Mouse (Mus musculus): ENCODE results near the gene Rapgef5. TPM values are rescaled to one million over a fixed set of nuclear protein-coding genes. Genes with fewer than 3 reads are reported as not detected.

Gene Rapgef5
- total RNA-seq, 2 experiments from 2014 or later = 38.3 to 41.4 TPM

- no peak for DNase-seq (ENCODE audit: low spot score in 2 of 2)
Observed at GRCm38 (mm10) chr12:117598190-117598589, 81.9 kb downstream of the Rapgef5 start.

GRCm38 (mm10) chr12:117605966-117606365 lies 89.7 kb downstream of the Rapgef5 start:
- DNase-seq (ENCODE audit: low spot score in 2 of 2) = no peak

GRCm38 (mm10) chr12:117612715-117613114 lies 96.4 kb downstream of the Rapgef5 start:
- DNase-seq (ENCODE audit: low spot score in 2 of 2) = no peak

GRCm38 (mm10) chr12:117619523-117620023 lies 103.3 kb downstream of the Rapgef5 start:
- DNase-seq (ENCODE audit: low spot score in 2 of 2) = no peak

GRCm38 (mm10) chr12:117622972-117623371 lies 106.7 kb downstream of the Rapgef5 start:
- no peak for DNase-seq (ENCODE audit: low spot score in 2 of 2)

- DNase-seq (ENCODE audit: low spot score in 2 of 2) = no peak
Observed at GRCm38 (mm10) chr12:117627311-117627710, 111.0 kb downstream of the Rapgef5 start.

GRCm38 (mm10) chr12:117628321-117629093 lies 112.2 kb downstream of the Rapgef5 start:
- DNase-seq (ENCODE audit: low spot score in 2 of 2) = no peak

- DNase-seq (ENCODE audit: low spot score in 2 of 2) = no peak
Observed at GRCm38 (mm10) chr12:117632133-117632532, 115.9 kb downstream of the Rapgef5 start.

GRCm38 (mm10) chr12:117636139-117636772 lies 120.0 kb downstream of the Rapgef5 start:
- DNase-seq (ENCODE audit: low spot score in 2 of 2) = no peak

- no peak for DNase-seq (ENCODE audit: low spot score in 2 of 2)
Observed at GRCm38 (mm10) chr12:117636969-117637368, 120.7 kb downstream of the Rapgef5 start.

GRCm38 (mm10) chr12:117638833-117639232 lies 122.6 kb downstream of the Rapgef5 start:
- DNase-seq (ENCODE audit: low spot score in 2 of 2) = no peak

- no peak for DNase-seq (ENCODE audit: low spot score in 2 of 2)
Observed at GRCm38 (mm10) chr12:117639356-117640121, 123.3 kb downstream of the Rapgef5 start.

GRCm38 (mm10) chr12:117642512-117642911 lies 126.2 kb downstream of the Rapgef5 start:
- DNase-seq (ENCODE audit: low spot score in 2 of 2) = no peak

- no peak for DNase-seq (ENCODE audit: low spot score in 2 of 2)
Observed at GRCm38 (mm10) chr12:117645771-117646170, 129.5 kb downstream of the Rapgef5 start.

GRCm38 (mm10) chr12:117653920-117654472 lies 137.7 kb downstream of the Rapgef5 start:
- DNase-seq (ENCODE audit: low spot score in 2 of 2) = no peak

GRCm38 (mm10) chr12:117656935-117657334 lies 140.7 kb downstream of the Rapgef5 start:
- DNase-seq (ENCODE audit: low spot score in 2 of 2) = no peak

- DNase-seq (ENCODE audit: low spot score in 2 of 2) = no peak
Observed at GRCm38 (mm10) chr12:117657766-117658165, 141.5 kb downstream of the Rapgef5 start.

GRCm38 (mm10) chr12:117658821-117659220 lies 142.5 kb downstream of the Rapgef5 start:
- no peak for DNase-seq (ENCODE audit: low spot score in 2 of 2)

GRCm38 (mm10) chr12:117660361-117660760 lies 144.1 kb downstream of the Rapgef5 start:
- DNase-seq (ENCODE audit: low spot score in 2 of 2) = no peak

- DNase-seq (ENCODE audit: low spot score in 2 of 2) = no peak
Observed at GRCm38 (mm10) chr12:117661871-117662270, 145.6 kb downstream of the Rapgef5 start.

- DNase-seq (ENCODE audit: low spot score in 2 of 2) = no peak
Observed at GRCm38 (mm10) chr12:117663637-117664036, 147.4 kb downstream of the Rapgef5 start.

All from adrenal gland, adult 18-20 months (tissue).